Mouse (Mus musculus) kidney, adult 2 months (tissue): ENCODE data around the gene Morn1.

ENCODE experiments used
- CTCF ChIP-seq: fragments of 200-500 bp; conservative IDR thresholded peaks from 2 replicates; pipeline ENCODE4 v1.5.1; 2011; ENCODE audit warnings: low read depth, mild to moderate bottlenecking, control low read depth, low read length, moderate library complexity, mixed read lengths; ENCODE audit not compliant: insufficient read depth, insufficient read length
- POLR2A ChIP-seq: fragments of 200-500 bp; IDR thresholded peaks from one replicate; pipeline ENCODE4 v1.6.1; 2011; ENCODE audit warnings: low read depth, low read length, control low read depth

GRCm38 (mm10) chr4:155064474-155064873 lies 21.9 kb upstream of the Morn1 start:
- TF ChIP-seq CTCF (0 out of 2 replicates have a peak, but pooled peaks have one; percentile 18), POLR2A (no peak)
